Mouse (Mus musculus) liver, embryonic 11.5 days (tissue): Measurements from ENCODE around the gene Gpr183. TPM values are rescaled to one million over a fixed set of nuclear protein-coding genes. Genes with fewer than 3 reads are reported as not detected.

Source experiments
- ATAC-seq: fragments of 200-750 bp; cut with Nextera tagmentation; replicated peaks from 2 replicates; pipeline ENCODE4 v1.8.0; 2017; ENCODE audit warnings: moderate number of reproducible peaks, mild to moderate bottlenecking, moderate TSS enrichment, moderate library complexity; ENCODE audit not compliant: low FRiP score
- DNase-seq: peaks from one replicate; pipeline ENCODE4 v3.0.0-alpha.2; 2017; ENCODE audit warnings: low spot score
- H3K27ac ChIP-seq: fragments of 300-500 bp; sonication (generic); 2 replicates; pipeline ENCODE4 v1.5.1; 2014; ENCODE audit warnings: mild to moderate bottlenecking, low read depth, low read length, control low read depth
- H3K27me3 ChIP-seq: fragments of 300-500 bp; sonication (generic); replicated peaks from 2 replicates; pipeline ENCODE4 v1.6.1; 2014; ENCODE audit warnings: low read length, mixed read lengths; ENCODE audit not compliant: control insufficient read depth, insufficient read depth
- H3K36me3 ChIP-seq: fragments of 300-500 bp; sonication (generic); 2 replicates; pipeline ENCODE4 v1.6.1; 2014; ENCODE audit warnings: mild to moderate bottlenecking, low read length, moderate library complexity, mixed read lengths; ENCODE audit not compliant: control insufficient read depth, insufficient read depth
- H3K4me1 ChIP-seq: fragments of 300-500 bp; sonication (generic); replicated peaks from 2 replicates; pipeline ENCODE4 v1.6.1; 2014; ENCODE audit warnings: low read length, mixed read lengths; ENCODE audit not compliant: control insufficient read depth, insufficient read depth
- H3K4me2 ChIP-seq: fragments of 300-500 bp; sonication (generic); 2 replicates; pipeline ENCODE4 v1.6.1; 2014; ENCODE audit warnings: mild to moderate bottlenecking, control low read depth, moderate library complexity
- H3K4me3 ChIP-seq: fragments of 300-500 bp; sonication (generic); 2 replicates; pipeline ENCODE4 v1.5.1; 2014; ENCODE audit warnings: low read depth, low read length, control low read depth
- H3K9ac ChIP-seq: fragments of 300-500 bp; sonication (generic); 2 replicates; pipeline ENCODE4 v1.6.1; 2014; ENCODE audit warnings: low read depth, low read length, control low read depth
- H3K9me3 ChIP-seq: fragments of 300-500 bp; sonication (generic); 2 replicates; pipeline ENCODE4 v1.6.1; 2016; ENCODE audit warnings: low read length, inconsistent platforms, mixed read lengths; ENCODE audit not compliant: control insufficient read depth
- WGBS: fragments of 180-500 bp; shearing (Covaris S2); extraction: QIAGEN DNeasy Blood & Tissue Kit; methylation state at CpG from one replicate; pipeline ENCODE4 v1.1.7; 2014; 5-methylcytosine and 5-hydroxymethylcytosine counted together
- polyA plus RNA-seq: library from polyadenylated mRNA; unstranded; fragments of >200 nt; fragmentation: Nextera tagmentation; extraction: Ambion mirVana; gene quantifications from 2 replicates; pipeline ENCODE4 v1.2.1, GENCODE M21; 2014

Gene Gpr183
- 3.2 and 3.9 TPM in 2 replicates for polyA plus RNA-seq

DNA sequence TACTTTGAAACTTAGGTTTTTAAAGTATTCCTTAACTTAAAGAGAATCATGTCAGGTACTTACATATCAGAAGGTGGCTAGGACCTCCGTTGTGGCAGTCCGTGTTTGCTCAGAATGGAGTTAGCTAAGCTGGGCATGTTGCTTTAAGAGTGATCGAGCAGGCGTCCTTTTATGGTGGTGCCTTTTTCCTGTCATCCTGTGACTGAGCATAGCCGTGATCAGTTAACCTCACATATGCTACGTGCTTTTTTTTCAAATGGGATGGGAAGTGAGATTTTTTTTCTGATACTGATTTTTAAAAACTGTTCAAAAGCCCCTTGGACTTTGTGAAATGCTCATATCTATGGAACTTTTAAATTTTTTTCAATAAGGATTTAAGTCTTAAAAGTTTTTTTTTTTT is at the start of gene Gpr183:
Gene Gpr183 (minus strand): TSS at position 206 of the 400 bp plus-strand sequence.
- 29% methylated on average over 6 of the region's 6 CpGs for WGBS
- H3K9ac ChIP-seq = peak within 1 kb of the TSS; percentile 25; the same call in 1 of the 2 replicates
- no peaks in the 10 kb centered on the region for H3K36me3 ChIP-seq
- no peak within 1 kb of the TSS for H3K27ac ChIP-seq
- peak within 1 kb of the TSS; percentile 15; the same call in 1 of the 2 replicates for H3K4me2 ChIP-seq
- ATAC-seq (0 out of 2 replicates have a peak, but pooled peaks have one; percentile 29), DNase-seq (no peak)
- peaks cover 38% of the 10 kb centered on the region for H3K4me1 ChIP-seq
- no peaks in the 10 kb centered on the region for H3K27me3 ChIP-seq
- no peaks in the 10 kb centered on the region for H3K9me3 ChIP-seq
- peak within 1 kb of the TSS; percentile 24 for H3K4me3 ChIP-seq

DNA sequence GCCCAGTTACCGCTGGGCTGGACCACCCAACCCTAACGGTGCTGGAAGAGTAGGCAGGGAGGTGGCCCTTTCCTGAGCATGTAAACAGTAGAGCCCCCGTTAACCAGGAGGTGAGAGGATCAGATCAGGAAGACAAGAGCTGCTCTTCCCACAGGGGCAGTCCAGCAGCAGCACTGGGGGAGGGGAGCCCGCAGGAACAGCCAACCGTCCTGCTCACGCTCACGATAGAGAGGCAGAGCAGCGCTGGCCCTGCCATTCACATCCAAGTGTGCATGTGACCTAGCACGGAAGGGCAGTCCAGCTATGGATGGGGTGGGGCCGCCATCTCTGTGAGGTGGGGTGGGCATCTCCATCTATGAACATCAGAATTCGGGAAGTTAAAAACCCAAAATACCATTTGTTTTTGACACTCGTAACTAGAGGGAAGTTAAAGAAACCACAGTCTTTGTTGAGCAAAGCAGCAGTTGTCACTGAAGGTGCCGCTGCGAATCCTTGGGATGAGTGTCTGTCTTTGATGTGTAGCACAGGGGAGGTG is 48.5 kb upstream of the Gpr183 start:
- Histone ChIP-seq H3K4me3 (no peak overlapping the region), H3K9me3 (no peaks in the 10 kb centered on the region), H3K27ac (no peak overlapping the region), H3K27me3 (no peaks in the 10 kb centered on the region), H3K9ac (no peak overlapping the region), H3K4me1 (peaks cover 15% of the 10 kb centered on the region), H3K36me3 (peaks cover 3% of the 10 kb centered on the region; the same call in 1 of the 2 replicates), H3K4me2 (peak overlapping the region; percentile 21)
- 43% methylated on average over 14 of the region's 14 CpGs for WGBS
- ATAC-seq (peak; percentile 68), DNase-seq (no peak)

DNA sequence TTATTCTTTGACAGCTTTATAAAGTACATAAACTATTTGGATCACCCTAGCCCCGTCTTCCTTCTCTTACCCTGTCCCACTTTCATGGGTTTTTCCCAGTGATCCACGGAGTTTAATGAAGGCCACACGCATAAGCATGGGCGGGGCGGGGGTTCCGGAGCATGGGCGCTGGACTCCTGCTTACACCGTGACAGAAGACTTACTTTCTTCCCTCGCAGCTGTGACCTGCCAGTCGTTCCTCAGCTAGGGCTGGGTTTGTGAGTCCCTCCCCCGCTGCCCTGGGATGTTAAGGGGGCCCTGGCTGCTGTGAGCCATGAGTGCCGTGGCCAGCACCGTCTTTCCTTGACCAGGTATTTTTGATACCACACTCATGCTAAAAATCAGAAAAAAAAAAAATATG is 47.8 kb upstream of the Gpr183 start:
- no peak overlapping the region; the same call in 1 of the 2 replicates for H3K4me2 ChIP-seq
- DNase-seq = no peak
- WGBS = 57% methylated on average over 13 of the region's 13 CpGs
- no peaks in the 10 kb centered on the region for H3K27me3 ChIP-seq
- no peak overlapping the region for H3K27ac ChIP-seq
- peaks cover 15% of the 10 kb centered on the region for H3K4me1 ChIP-seq
- peaks cover 3% of the 10 kb centered on the region; the same call in 1 of the 2 replicates for H3K36me3 ChIP-seq
- H3K4me3 ChIP-seq = no peak overlapping the region
- 0 out of 2 replicates have a peak, but pooled peaks have one; percentile 9 for ATAC-seq
- H3K9me3 ChIP-seq = no peaks in the 10 kb centered on the region
- no peak overlapping the region for H3K9ac ChIP-seq

DNA sequence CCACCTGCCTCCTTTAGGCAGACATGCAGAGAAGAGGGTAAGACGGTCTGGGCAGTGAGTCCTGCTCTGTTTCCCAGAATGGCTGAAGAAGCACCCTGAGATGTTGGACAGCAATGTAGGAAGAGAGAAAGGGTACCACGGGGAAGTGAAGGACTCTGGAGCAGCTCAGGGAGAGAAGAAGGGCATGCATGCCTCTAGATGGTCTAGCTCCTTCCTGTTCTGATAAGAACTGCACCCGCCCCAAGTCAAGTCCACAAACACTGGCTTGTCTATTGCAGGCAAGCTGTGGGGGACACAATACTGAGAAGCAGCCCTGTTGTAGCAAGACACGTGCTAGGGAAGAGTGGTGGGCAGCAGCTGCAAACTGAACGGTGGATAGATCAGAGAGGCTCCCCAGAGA is 47.2 kb upstream of the Gpr183 start:
- no peak for DNase-seq

DNA sequence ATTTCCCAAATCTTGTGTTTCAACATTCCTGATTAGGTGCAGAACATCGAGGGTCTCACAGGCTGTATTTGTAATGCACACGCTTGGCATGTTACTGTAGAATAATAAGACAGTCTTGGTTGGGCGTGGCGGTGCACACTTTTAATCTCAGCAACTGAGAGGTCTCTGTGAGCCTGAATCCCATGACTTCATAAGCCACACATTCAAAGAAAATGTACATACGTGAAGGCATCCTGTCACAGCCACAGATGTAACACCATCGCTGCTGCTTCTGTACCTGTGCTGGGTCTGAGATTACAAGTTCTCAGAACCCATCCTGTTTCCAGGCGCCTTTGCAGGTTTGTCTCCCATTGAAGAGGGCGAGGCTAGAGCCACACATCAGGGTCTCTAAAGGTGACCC is 46.8 kb upstream of the Gpr183 start:
- 92% methylated on average over 8 of the region's 8 CpGs for WGBS
- Histone ChIP-seq H3K36me3 (peaks cover 3% of the 10 kb centered on the region; the same call in 1 of the 2 replicates), H3K27me3 (no peaks in the 10 kb centered on the region), H3K9ac (no peak overlapping the region), H3K4me3 (no peak overlapping the region), H3K4me1 (peaks cover 15% of the 10 kb centered on the region), H3K9me3 (no peaks in the 10 kb centered on the region), H3K4me2 (no peak overlapping the region), H3K27ac (no peak overlapping the region)
- no peak for DNase-seq
- ATAC-seq = no peak; the same call in 1 of the 2 replicates

More for the DNA sequence above, 47.2 kb upstream of the Gpr183 start:
- H3K27me3 ChIP-seq = no peaks in the 10 kb centered on the region
- H3K9me3 ChIP-seq = no peaks in the 10 kb centered on the region
- WGBS = 41% methylated on average over 5 of the region's 5 CpGs
- peaks cover 3% of the 10 kb centered on the region; the same call in 1 of the 2 replicates for H3K36me3 ChIP-seq
- H3K27ac ChIP-seq = no peak overlapping the region
- no peak overlapping the region for H3K9ac ChIP-seq
- H3K4me1 ChIP-seq = peaks cover 15% of the 10 kb centered on the region
- no peak overlapping the region for H3K4me2 ChIP-seq
- ATAC-seq = peak; percentile 61
- H3K4me3 ChIP-seq = no peak overlapping the region

DNA sequence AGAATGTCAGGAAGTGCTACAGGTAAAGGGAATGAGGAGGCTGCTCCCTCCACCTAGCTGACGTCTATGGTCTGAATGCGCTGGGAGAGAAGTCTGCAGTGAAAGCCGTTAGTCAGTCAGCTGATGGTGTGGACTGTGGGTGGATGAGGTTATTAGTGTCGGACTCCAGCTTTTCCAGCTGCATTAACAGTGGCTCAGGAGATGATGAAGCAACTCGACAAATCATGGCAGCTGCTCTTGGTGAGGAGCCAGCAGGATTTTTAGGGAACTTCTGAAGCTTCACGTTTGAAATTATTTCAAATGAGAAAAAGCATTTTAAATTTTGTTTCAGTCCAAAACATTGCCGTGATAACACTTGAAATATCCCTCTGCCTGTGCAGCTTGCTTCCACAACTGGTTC is 45.3 kb upstream of the Gpr183 start:
- 87% methylated on average over 7 of the region's 7 CpGs for WGBS

DNA sequence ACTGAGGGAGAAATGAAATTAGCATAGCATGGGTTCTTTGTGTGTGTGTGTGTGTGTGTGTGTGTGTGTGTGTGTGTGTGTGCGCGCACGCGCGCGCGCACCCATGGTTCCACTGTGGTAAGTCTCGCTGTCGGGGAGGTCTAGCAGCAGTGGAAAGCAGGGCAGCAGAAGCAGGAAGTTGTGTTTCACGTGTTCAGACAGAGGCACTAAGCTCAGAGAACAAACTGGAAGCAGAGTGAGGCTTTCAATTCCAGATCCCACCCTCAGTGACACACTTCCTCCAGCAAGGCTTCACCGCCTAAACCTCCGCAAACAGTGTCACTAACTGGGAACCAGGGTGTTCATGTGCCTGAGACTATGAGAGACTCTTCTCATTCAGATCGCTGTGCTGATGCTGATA is 44.5 kb upstream of the Gpr183 start:
- no peak for DNase-seq
- ATAC-seq = no peak
- Histone ChIP-seq H3K9me3 (no peaks in the 10 kb centered on the region), H3K4me3 (no peak overlapping the region), H3K9ac (no peak overlapping the region), H3K4me1 (peaks cover 15% of the 10 kb centered on the region), H3K36me3 (peaks cover 3% of the 10 kb centered on the region; the same call in 1 of the 2 replicates), H3K27me3 (no peaks in the 10 kb centered on the region), H3K27ac (no peak overlapping the region), H3K4me2 (no peak overlapping the region)
- 79% methylated on average over 13 of the region's 13 CpGs for WGBS

More for the DNA sequence above, 45.3 kb upstream of the Gpr183 start:
- Histone ChIP-seq H3K36me3 (peaks cover 3% of the 10 kb centered on the region; the same call in 1 of the 2 replicates), H3K9ac (no peak overlapping the region), H3K27ac (no peak overlapping the region), H3K9me3 (no peaks in the 10 kb centered on the region), H3K27me3 (no peaks in the 10 kb centered on the region), H3K4me3 (no peak overlapping the region), H3K4me2 (no peak overlapping the region), H3K4me1 (peaks cover 15% of the 10 kb centered on the region)
- no peak for DNase-seq
- no peak for ATAC-seq

DNA sequence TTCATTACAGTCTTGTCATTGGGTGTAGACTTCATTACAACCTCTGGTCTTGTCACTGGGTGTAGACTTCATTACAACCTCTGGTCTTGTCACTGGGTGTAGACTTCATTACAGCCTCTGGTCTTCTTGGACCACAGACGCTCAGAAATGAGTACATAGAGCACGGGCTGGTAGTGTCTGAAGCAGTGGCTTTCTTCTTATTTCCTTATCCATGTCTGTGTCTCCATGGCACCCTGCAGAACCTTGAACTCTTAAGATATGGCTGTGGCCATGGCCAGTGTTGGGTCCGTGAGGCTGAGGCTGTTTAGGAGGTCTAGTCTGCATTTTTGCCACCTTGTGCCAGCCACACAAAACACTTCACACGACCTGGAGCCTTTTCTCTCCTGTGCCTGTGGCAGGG is 43.3 kb upstream of the Gpr183 start:
- H3K9ac ChIP-seq = no peak overlapping the region
- DNase-seq = no peak
- no peak overlapping the region for H3K4me2 ChIP-seq
- no peaks in the 10 kb centered on the region for H3K9me3 ChIP-seq
- no peaks in the 10 kb centered on the region for H3K27me3 ChIP-seq
- 81% methylated on average over 4 of the region's 4 CpGs for WGBS
- H3K27ac ChIP-seq = no peak overlapping the region
- H3K36me3 ChIP-seq = peaks cover 3% of the 10 kb centered on the region; the same call in 1 of the 2 replicates
- peaks cover 15% of the 10 kb centered on the region for H3K4me1 ChIP-seq
- H3K4me3 ChIP-seq = no peak overlapping the region
- no peak for ATAC-seq

DNA sequence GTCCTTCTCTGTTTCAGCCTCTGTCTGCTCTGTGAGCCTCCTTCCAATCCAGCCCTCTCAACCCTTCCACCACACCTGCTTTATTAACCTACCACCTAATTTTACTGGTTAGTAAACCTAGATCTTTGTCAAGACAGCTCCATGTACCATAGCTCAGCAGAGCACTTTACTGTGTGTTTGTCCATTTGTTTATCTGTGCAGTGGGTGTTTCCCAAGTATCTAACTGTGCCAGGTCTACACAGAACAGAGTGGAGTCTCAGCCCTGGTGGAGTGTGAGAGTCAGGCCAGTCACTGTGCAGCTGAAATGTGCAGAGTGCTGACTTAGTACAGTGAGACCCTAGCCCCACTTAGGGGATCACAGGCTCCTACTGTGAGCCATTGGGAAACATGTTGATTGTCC is 38.8 kb upstream of the Gpr183 start:
- Histone ChIP-seq H3K36me3 (peaks cover 1% of the 10 kb centered on the region; the same call in 1 of the 2 replicates), H3K9ac (no peak overlapping the region), H3K27me3 (no peaks in the 10 kb centered on the region), H3K4me1 (0 out of 2 replicates have a peak, but pooled peaks cover 2% of the 10 kb centered on the region), H3K4me2 (no peak overlapping the region), H3K27ac (no peak overlapping the region), H3K9me3 (no peaks in the 10 kb centered on the region), H3K4me3 (no peak overlapping the region)
- ATAC-seq (peak; percentile 87), DNase-seq (no peak)
